Mouse (Mus musculus) midbrain, embryonic 16.5 days (tissue): ENCODE data around the gene Cx3cr1. TPM values are rescaled to one million over a fixed set of nuclear protein-coding genes. Genes with fewer than 3 reads are reported as not detected.

Source experiments
- ATAC-seq: fragments of 200-750 bp; cut with Nextera tagmentation; 2 replicates; pipeline ENCODE4 v1.8.0; 2017; ENCODE audit warnings: moderate TSS enrichment
- H3K27ac ChIP-seq: fragments of 300-500 bp; sonication (generic); 2 replicates; pipeline ENCODE4 v1.5.1; 2014; ENCODE audit warnings: mild to moderate bottlenecking, low read length, mixed read lengths
- H3K27me3 ChIP-seq: fragments of 300-500 bp; sonication (generic); 2 replicates; pipeline ENCODE4 v1.6.1; 2014; ENCODE audit warnings: low read depth, low read length, mixed read lengths; ENCODE audit not compliant: control insufficient read depth, insufficient read depth
- H3K36me3 ChIP-seq: fragments of 300-500 bp; sonication (generic); 2 replicates; pipeline ENCODE4 v1.6.1; 2014; ENCODE audit warnings: mild to moderate bottlenecking, low read length, moderate library complexity, mixed read lengths; ENCODE audit not compliant: control insufficient read depth, insufficient read depth
- H3K4me1 ChIP-seq: fragments of 300-500 bp; sonication (generic); 2 replicates; pipeline ENCODE4 v1.6.1; 2014; ENCODE audit warnings: mild to moderate bottlenecking, low read length, mixed read lengths; ENCODE audit not compliant: control insufficient read depth, insufficient read depth
- H3K4me2 ChIP-seq: fragments of 300-500 bp; sonication (generic); 2 replicates; pipeline ENCODE4 v1.6.1; 2014; ENCODE audit warnings: mild to moderate bottlenecking, low read length, mixed read lengths
- H3K4me3 ChIP-seq: fragments of 300-500 bp; sonication (generic); 2 replicates; pipeline ENCODE4 v1.5.1; 2014; ENCODE audit warnings: low read depth, mild to moderate bottlenecking, low read length, moderate library complexity, mixed read lengths
- H3K9ac ChIP-seq: fragments of 300-500 bp; sonication (generic); 2 replicates; pipeline ENCODE4 v1.6.1; 2014; ENCODE audit warnings: low read depth, low read length, mixed read lengths
- H3K9me3 ChIP-seq: fragments of 300-500 bp; sonication (generic); replicated peaks from 2 replicates; pipeline ENCODE4 v1.6.1; 2014; ENCODE audit warnings: mild to moderate bottlenecking, low read length, mixed read lengths; ENCODE audit not compliant: control insufficient read depth, poor library complexity, severe bottlenecking
- WGBS: fragments of 180-500 bp; shearing (Covaris S2); extraction: QIAGEN DNeasy Blood & Tissue Kit; methylation state at CpG from one replicate; pipeline ENCODE4 v1.1.7; 2014; 5-methylcytosine and 5-hydroxymethylcytosine counted together
- polyA plus RNA-seq: library from polyadenylated mRNA; unstranded; fragments of >200 nt; fragmentation: Nextera tagmentation; extraction: Ambion mirVana; gene quantifications from 2 replicates; pipeline ENCODE4 v1.2.1, GENCODE M21; 2015

Cx3cr1 gene
- polyA plus RNA-seq, 1 experiment from 2014 or later: 8.0 TPM

GRCm38 (mm10) chr9:119965186-119965585 is 104.5 kb downstream of the Cx3cr1 start:
- Histone ChIP-seq H3K9me3 (no peaks in the 10 kb centered on the region), H3K36me3 (no peaks in the 10 kb centered on the region), H3K27ac (no peak overlapping the region), H3K4me1 (no peaks in the 10 kb centered on the region), H3K4me3 (no peak overlapping the region), H3K9ac (no peak overlapping the region), H3K27me3 (no peaks in the 10 kb centered on the region), H3K4me2 (no peak overlapping the region)
- 78% methylated on average over 3 of the region's 3 CpGs for whole genome bisulfite sequencing
- no peak for ATAC-seq

- no peaks in the 10 kb centered on the region for H3K9me3 ChIP-seq
- no peak for ATAC-seq
- WGBS: 88% methylated on average over 3 of the region's 3 CpGs
Measured at GRCm38 (mm10) chr9:119964206-119964605, 105.5 kb downstream of the Cx3cr1 start.

GRCm38 (mm10) chr9:119962987-119963667 is 106.6 kb downstream of the Cx3cr1 start:
- H3K4me3 ChIP-seq: no peak overlapping the region
- no peak overlapping the region; the same call in 1 of the 2 replicates for H3K9ac ChIP-seq
- no peak overlapping the region for H3K4me2 ChIP-seq
- H3K9me3 ChIP-seq: no peaks in the 10 kb centered on the region
- no peaks in the 10 kb centered on the region for H3K36me3 ChIP-seq
- no peak for ATAC-seq
- H3K27ac ChIP-seq: no peak overlapping the region
- H3K27me3 ChIP-seq: no peaks in the 10 kb centered on the region
- WGBS: 12% methylated on average over 21 of the region's 21 CpGs
- H3K4me1 ChIP-seq: no peaks in the 10 kb centered on the region

More at GRCm38 (mm10) chr9:119964206-119964605, 105.5 kb downstream of the Cx3cr1 start:
- Histone ChIP-seq H3K27me3 (no peaks in the 10 kb centered on the region), H3K27ac (no peak overlapping the region), H3K4me1 (no peaks in the 10 kb centered on the region), H3K4me2 (no peak overlapping the region), H3K36me3 (no peaks in the 10 kb centered on the region), H3K4me3 (no peak overlapping the region), H3K9ac (no peak overlapping the region)

GRCm38 (mm10) chr9:119962216-119962615 is 107.5 kb downstream of the Cx3cr1 start:
- H3K4me2 ChIP-seq: no peak overlapping the region
- WGBS: 84% methylated on average over 4 of the region's 4 CpGs
- no peaks in the 10 kb centered on the region for H3K4me1 ChIP-seq
- no peaks in the 10 kb centered on the region for H3K36me3 ChIP-seq
- H3K27ac ChIP-seq: no peak overlapping the region
- no peak overlapping the region for H3K9ac ChIP-seq
- H3K27me3 ChIP-seq: no peaks in the 10 kb centered on the region
- H3K9me3 ChIP-seq: no peaks in the 10 kb centered on the region
- H3K4me3 ChIP-seq: no peak overlapping the region
- ATAC-seq: no peak

GRCm38 (mm10) chr9:119958835-119959234 is 110.8 kb downstream of the Cx3cr1 start:
- Histone ChIP-seq H3K4me2 (no peak overlapping the region), H3K4me1 (no peaks in the 10 kb centered on the region), H3K27ac (no peak overlapping the region), H3K9ac (no peak overlapping the region), H3K9me3 (no peaks in the 10 kb centered on the region), H3K36me3 (no peaks in the 10 kb centered on the region), H3K4me3 (no peak overlapping the region), H3K27me3 (no peaks in the 10 kb centered on the region)
- WGBS: 83% methylated on average over 9 of the region's 9 CpGs
- ATAC-seq: no peak

GRCm38 (mm10) chr9:119951388-119951787 is 118.3 kb downstream of the Cx3cr1 start:
- Histone ChIP-seq H3K4me1 (no peaks in the 10 kb centered on the region), H3K9me3 (no peaks in the 10 kb centered on the region), H3K9ac (no peak overlapping the region), H3K4me2 (no peak overlapping the region), H3K4me3 (no peak overlapping the region), H3K36me3 (no peaks in the 10 kb centered on the region), H3K27me3 (no peaks in the 10 kb centered on the region), H3K27ac (no peak overlapping the region)
- WGBS: 84% methylated on average over 9 of the region's 9 CpGs
- ATAC-seq: no peak

- WGBS: 44% methylated on average over 6 of the region's 6 CpGs
- Histone ChIP-seq H3K9ac (no peak overlapping the region), H3K27me3 (no peaks in the 10 kb centered on the region), H3K4me2 (no peak overlapping the region), H3K36me3 (no peaks in the 10 kb centered on the region), H3K4me1 (no peaks in the 10 kb centered on the region), H3K4me3 (no peak overlapping the region), H3K9me3 (no peaks in the 10 kb centered on the region), H3K27ac (no peak overlapping the region)
- ATAC-seq: no peak
Measured at GRCm38 (mm10) chr9:119950434-119950833, 119.2 kb downstream of the Cx3cr1 start.

- WGBS: 63% methylated on average over 3 of the region's 3 CpGs
Measured at GRCm38 (mm10) chr9:119948804-119949203, 120.9 kb downstream of the Cx3cr1 start.

GRCm38 (mm10) chr9:119945173-119945900 is 124.3 kb downstream of the Cx3cr1 start:
- Histone ChIP-seq H3K27ac (no peak overlapping the region), H3K4me3 (no peak overlapping the region), H3K27me3 (no peaks in the 10 kb centered on the region), H3K9ac (no peak overlapping the region), H3K4me2 (no peak overlapping the region), H3K4me1 (no peaks in the 10 kb centered on the region), H3K36me3 (no peaks in the 10 kb centered on the region), H3K9me3 (no peaks in the 10 kb centered on the region)
- WGBS: 61% methylated on average over 12 of the region's 12 CpGs
- no peak for ATAC-seq

More at GRCm38 (mm10) chr9:119948804-119949203, 120.9 kb downstream of the Cx3cr1 start:
- no peak for ATAC-seq
- Histone ChIP-seq H3K4me1 (no peaks in the 10 kb centered on the region), H3K4me3 (no peak overlapping the region), H3K4me2 (no peak overlapping the region), H3K9me3 (no peaks in the 10 kb centered on the region), H3K36me3 (no peaks in the 10 kb centered on the region), H3K27me3 (no peaks in the 10 kb centered on the region), H3K27ac (no peak overlapping the region), H3K9ac (no peak overlapping the region)
